Mouse (Mus musculus): ENCODE data around the gene Bcl10. TPM values are rescaled to one million over a fixed set of nuclear protein-coding genes. Genes with fewer than 3 reads are reported as not detected.
"Not testable (repeated sequence)": the region's sequence is repeated elsewhere in the genome, so short reads cannot be mapped to it uniquely, and the experiment has no call there.

Bcl10 gene
- polyA plus RNA-seq, 1 experiment from 2014 or later, result 47.0 TPM

DNA sequence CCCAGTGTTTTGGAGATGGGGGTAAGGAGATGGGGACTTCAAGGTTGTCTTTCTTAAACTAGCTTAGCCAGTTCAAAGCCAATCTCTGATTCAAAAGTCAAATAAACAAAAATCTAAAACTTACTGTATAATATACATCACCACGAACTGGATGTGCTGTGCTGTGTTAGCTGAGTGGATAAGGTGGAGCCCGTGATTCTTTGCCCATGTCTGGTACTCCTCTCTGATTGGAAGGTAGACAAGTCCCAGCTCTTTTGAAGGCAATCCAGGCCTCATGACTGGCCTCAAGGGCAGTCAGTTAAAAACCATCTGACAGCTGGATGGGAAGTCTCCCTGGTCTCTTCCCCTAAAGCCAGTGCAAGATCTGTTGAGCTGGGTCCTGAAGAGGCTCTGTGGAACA is 30.8 kb downstream of the Bcl10 start:
- Histone ChIP-seq H3K36me3 (no peaks in the 10 kb centered on the region), H3K9me3 (0 out of 2 replicates have a peak, but pooled peaks cover under 1% of the 10 kb centered on the region), H3K4me3 (no peak overlapping the region), H3K27ac (no peak overlapping the region), H3K9ac (no peak overlapping the region), H3K4me1 (peaks cover 6% of the 10 kb centered on the region), H3K27me3 (peaks cover 7% of the 10 kb centered on the region; the same call in 1 of the 2 replicates), H3K4me2 (no peak overlapping the region)
- WGBS, result 82% methylated on average over 2 of the region's 2 CpGs
- no peak for ATAC-seq (ENCODE audit: insufficient number of reproducible peaks, insufficient read depth, low FRiP score, low TSS enrichment, low read depth)

DNA sequence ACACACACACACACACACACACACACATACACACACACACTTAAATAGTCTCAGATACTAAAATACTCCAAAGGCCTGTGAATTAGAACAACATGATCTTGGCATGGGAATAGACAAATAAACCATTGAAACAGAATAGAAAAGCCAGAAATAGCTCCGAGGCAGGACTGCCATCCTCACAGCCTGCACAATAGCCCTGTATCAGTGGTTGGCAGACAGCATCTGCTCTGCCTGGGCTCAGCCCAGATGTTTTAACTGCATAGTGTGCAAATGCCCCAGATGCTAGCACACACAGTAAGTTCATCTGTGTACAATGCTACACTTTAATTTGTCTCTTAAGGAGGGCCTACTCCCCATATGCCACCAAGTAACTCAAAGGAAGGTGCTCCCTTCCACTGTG is 37.2 kb downstream of the Bcl10 start:
- no peak for ATAC-seq (ENCODE audit: insufficient number of reproducible peaks, insufficient read depth, low FRiP score, low TSS enrichment, low read depth)
- Histone ChIP-seq H3K4me3 (no peak overlapping the region), H3K27me3 (peaks cover 26% of the 10 kb centered on the region), H3K4me1 (peaks cover 25% of the 10 kb centered on the region), H3K36me3 (no peaks in the 10 kb centered on the region), H3K9me3 (0 out of 2 replicates have a peak, but pooled peaks cover 3% of the 10 kb centered on the region), H3K4me2 (no peak overlapping the region), H3K27ac (no peak overlapping the region), H3K9ac (no peak overlapping the region)
- WGBS, result 44% methylated on average over 1 of the region's 1 CpGs

DNA sequence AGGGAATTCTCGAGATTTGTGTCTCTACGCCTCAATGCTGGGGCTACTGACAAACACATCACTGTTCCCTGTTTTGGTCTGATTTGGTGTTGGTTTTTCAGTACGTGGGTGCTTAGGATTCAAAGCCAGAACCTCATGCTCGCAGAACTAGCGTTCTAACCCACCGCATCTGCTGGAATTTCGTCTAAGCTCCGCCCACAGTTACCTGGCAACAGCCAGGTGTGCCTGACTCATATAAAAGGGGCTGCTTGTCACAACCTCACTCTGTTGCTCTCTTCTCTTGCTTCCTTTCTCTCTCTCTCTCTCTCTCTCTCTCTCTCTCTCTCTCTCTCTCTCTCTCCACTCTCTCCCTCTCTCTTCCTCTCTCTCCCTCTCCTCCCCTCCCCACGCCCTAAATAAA is 39.8 kb downstream of the Bcl10 start:
- H3K4me2 ChIP-seq, result no peak overlapping the region
- H3K36me3 ChIP-seq, result no peaks in the 10 kb centered on the region
- no peak for ATAC-seq (ENCODE audit: insufficient number of reproducible peaks, insufficient read depth, low FRiP score, low TSS enrichment, low read depth)
- 22% methylated on average over 9 of the region's 9 CpGs for WGBS
- H3K9me3 ChIP-seq, result 0 out of 2 replicates have a peak, but pooled peaks cover 3% of the 10 kb centered on the region
- H3K27me3 ChIP-seq, result peaks cover 32% of the 10 kb centered on the region
- peaks cover 30% of the 10 kb centered on the region for H3K4me1 ChIP-seq
- no peak overlapping the region for H3K27ac ChIP-seq
- no peak overlapping the region for H3K4me3 ChIP-seq
- H3K9ac ChIP-seq, result no peak overlapping the region

DNA sequence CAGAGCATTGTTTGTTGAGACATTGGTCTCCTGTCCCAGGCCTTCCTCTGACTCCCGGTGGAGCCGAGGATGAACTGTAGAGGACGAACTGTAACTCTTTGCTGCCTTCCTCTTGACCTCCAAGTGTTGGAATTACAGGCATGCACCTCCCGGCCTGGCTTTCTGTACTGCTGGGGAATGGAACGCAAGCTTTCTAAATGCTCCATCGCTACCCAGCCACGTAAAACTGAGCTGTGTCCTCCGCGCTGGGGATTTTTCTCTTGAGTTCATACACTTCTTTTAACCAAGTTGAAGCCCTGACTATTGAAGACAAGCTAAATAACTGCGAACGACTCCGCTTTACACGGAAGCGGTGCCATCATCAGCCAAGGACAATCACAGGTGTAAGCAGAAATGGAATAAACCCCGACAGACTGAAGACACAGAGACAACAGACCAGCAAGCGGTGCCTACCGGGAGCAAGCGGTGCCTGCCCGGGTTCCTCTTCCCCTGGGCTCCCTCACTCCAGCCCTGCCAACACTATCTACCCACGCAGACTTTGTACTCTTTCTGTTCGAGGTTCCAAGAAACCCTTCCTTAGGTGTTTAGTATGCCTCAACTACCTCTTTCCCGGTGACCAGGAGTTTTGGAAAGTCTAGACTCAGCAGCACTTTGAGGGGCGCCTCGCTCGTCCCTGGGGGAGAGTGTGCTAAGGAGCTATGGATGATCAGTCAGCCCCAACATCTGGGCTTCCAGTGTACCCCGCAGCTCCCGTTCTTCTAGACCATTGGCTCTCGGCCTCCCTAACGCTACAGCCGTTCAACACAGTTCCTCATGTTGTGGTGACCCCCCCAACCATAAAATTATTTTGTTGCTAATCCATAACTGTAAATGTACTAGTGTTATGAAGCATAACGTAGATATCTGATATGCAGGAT is 40.8 kb downstream of the Bcl10 start:
- ATAC-seq (ENCODE audit: insufficient number of reproducible peaks, insufficient read depth, low FRiP score, low TSS enrichment, low read depth), result no peak
- Histone ChIP-seq H3K4me1 (peaks cover 30% of the 10 kb centered on the region), H3K9me3 (0 out of 2 replicates have a peak, but pooled peaks cover 3% of the 10 kb centered on the region), H3K27me3 (peaks cover 32% of the 10 kb centered on the region), H3K27ac (0 out of 2 replicates have a peak overlapping the region, but pooled peaks have one; percentile 71), H3K36me3 (no peaks in the 10 kb centered on the region), H3K4me3 (peak overlapping the region; percentile 15; the same call in 1 of the 2 replicates), H3K4me2 (peak overlapping the region; percentile 52), H3K9ac (0 out of 2 replicates have a peak overlapping the region, but pooled peaks have one; percentile 51)
- 13% methylated on average over 31 of the region's 31 CpGs for WGBS

DNA sequence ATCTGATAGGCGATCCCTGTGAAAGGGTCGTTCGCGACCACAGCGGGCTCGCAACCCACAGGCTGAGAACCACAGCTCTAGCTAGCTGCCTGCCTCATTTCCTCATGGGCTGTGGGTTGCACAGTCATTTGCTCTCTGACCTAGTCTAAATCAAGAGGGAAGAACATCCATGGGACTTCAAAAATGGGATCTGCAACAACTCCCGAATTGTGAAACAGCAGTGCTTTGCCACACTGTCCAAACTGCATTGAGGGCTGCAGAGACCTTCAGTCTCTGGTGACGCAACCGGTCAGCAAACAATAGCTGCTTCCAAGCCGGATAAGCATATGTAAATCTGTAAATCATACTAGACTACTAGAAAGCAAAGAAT is 41.4 kb downstream of the Bcl10 start:
- Histone ChIP-seq H3K4me2 (peak overlapping the region; percentile 52), H3K27ac (peak overlapping the region; percentile 71; the same call in 1 of the 2 replicates), H3K9ac (peak overlapping the region; percentile 51; the same call in 1 of the 2 replicates), H3K9me3 (no peaks in the 10 kb centered on the region), H3K4me1 (peaks cover 31% of the 10 kb centered on the region), H3K4me3 (peak overlapping the region; percentile 15), H3K27me3 (peaks cover 32% of the 10 kb centered on the region), H3K36me3 (no peaks in the 10 kb centered on the region)
- 12% methylated on average over 10 of the region's 10 CpGs for WGBS
- ATAC-seq (ENCODE audit: insufficient number of reproducible peaks, insufficient read depth, low FRiP score, low TSS enrichment, low read depth), result no peak

DNA sequence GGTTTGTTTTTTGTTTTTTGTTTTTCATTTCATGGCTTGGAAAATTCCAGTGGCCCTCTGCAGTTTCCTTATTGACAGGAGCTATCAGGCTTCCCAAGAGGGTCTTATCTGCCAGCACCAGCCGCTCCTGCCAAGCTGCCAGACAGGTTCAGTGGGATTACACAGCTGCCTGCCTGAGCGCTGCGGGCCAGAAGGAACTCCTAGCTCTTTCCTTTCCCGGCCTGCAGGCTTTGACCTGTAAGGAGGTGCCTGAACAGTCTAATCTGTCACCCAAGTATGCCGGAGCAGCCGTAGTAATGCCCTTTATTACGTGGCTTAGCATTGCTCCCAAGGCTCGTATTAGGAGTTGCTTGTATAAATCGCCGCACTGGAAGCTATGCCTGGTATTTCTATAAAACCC is 41.9 kb downstream of the Bcl10 start:
- H3K4me3 ChIP-seq, result peak overlapping the region; percentile 15; the same call in 1 of the 2 replicates
- 7% methylated on average over 10 of the region's 10 CpGs for WGBS
- H3K27ac ChIP-seq, result no peak overlapping the region; the same call in 1 of the 2 replicates

DNA sequence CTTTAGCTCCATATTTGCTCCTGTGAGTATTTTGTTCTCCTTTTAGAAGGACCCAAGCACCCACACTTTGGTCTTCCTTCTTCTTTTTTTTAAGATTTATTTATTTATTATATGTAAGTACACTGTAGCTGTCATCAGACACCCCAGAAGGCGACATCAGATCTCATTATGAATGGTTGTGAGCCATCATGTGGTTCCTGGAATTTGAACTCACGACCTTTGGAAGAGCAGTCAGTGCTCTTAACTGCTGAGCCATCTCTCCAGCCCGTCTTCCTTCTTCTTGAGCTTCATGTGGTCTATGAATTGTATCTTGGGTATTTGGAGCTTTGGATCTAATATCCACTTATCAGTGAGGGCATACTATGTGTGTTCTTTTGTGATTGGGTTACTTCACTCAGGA is 43.0 kb downstream of the Bcl10 start:
- H3K9ac ChIP-seq; H3K4me3 ChIP-seq; H3K36me3 ChIP-seq; H3K4me2 ChIP-seq; ATAC-seq (ENCODE audit: insufficient number of reproducible peaks, insufficient read depth, low FRiP score, low TSS enrichment, low read depth); H3K9me3 ChIP-seq: not testable (repeated sequence)
- H3K27ac ChIP-seq, result 0 out of 2 replicates have a peak overlapping the region, but pooled peaks have one; percentile 64
- 75% methylated on average over 3 of the region's 3 CpGs for WGBS
- peaks cover 33% of the 10 kb centered on the region for H3K4me1 ChIP-seq
- peaks cover 32% of the 10 kb centered on the region for H3K27me3 ChIP-seq

More for the DNA sequence above, 41.9 kb downstream of the Bcl10 start:
- H3K4me2 ChIP-seq, result peak overlapping the region; percentile 52
- peaks cover 32% of the 10 kb centered on the region for H3K27me3 ChIP-seq
- peaks cover 33% of the 10 kb centered on the region for H3K4me1 ChIP-seq
- ATAC-seq (ENCODE audit: insufficient number of reproducible peaks, insufficient read depth, low FRiP score, low TSS enrichment, low read depth), result peak; percentile 82; the same call in 1 of the 2 replicates
- no peaks in the 10 kb centered on the region for H3K36me3 ChIP-seq
- no peaks in the 10 kb centered on the region for H3K9me3 ChIP-seq
- no peak overlapping the region for H3K9ac ChIP-seq

DNA sequence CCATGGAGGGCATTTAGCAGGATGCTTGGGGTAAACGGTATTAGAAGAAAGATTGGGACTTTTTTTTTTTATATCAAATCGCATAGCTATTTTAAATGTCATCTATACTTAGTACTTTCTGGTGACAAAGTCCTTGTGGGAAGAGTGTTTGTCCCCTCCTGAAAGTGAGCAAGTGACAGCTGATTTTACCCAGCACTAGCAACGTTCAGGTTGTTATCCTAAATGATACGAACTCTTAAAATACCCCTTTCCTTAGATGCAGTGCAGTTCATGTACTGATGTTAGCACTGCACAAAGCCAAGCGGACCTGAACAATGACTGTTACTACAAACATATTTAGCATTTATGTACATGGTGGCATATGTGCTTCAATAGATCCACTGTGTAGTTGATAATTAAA is 44.2 kb downstream of the Bcl10 start:
- ATAC-seq (ENCODE audit: insufficient number of reproducible peaks, insufficient read depth, low FRiP score, low TSS enrichment, low read depth), result no peak

DNA sequence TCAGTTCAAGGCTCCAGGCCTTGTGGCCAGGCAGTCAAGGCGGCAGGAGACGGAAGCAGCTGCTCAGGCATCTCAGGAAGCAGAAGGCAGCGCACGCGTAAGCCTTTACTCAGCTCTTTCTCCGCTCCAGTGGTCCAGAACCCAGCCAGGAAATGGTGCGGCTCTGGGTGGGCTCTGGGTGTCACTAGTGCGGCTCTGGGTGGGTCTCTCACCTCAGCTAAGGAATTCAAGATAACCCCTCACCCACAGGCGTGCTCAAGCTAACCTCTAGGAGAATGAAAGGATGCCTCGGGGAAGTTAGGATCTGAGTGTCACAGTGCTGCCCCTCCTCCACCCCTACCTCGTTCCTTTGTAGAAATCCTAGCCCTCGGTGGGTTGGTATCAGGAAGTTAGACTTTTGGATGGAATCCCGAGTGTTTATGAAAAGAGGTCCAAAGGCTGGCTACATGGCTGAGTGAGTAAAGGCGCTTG is 46.5 kb downstream of the Bcl10 start:
- H3K27me3 ChIP-seq, result peaks cover 9% of the 10 kb centered on the region
- H3K9me3 ChIP-seq, result peaks cover 3% of the 10 kb centered on the region; the same call in 1 of the 2 replicates
- 36% methylated on average over 14 of the region's 14 CpGs for WGBS
- no peak overlapping the region for H3K4me2 ChIP-seq
- no peaks in the 10 kb centered on the region for H3K36me3 ChIP-seq
- H3K27ac ChIP-seq, result peak overlapping the region; percentile 48; the same call in 1 of the 2 replicates
- ATAC-seq (ENCODE audit: insufficient number of reproducible peaks, insufficient read depth, low FRiP score, low TSS enrichment, low read depth), result no peak
- H3K4me1 ChIP-seq, result peaks cover 20% of the 10 kb centered on the region
- H3K4me3 ChIP-seq, result no peak overlapping the region
- no peak overlapping the region for H3K9ac ChIP-seq

More for the DNA sequence above, 44.2 kb downstream of the Bcl10 start:
- H3K9ac ChIP-seq, result no peak overlapping the region
- H3K27ac ChIP-seq, result no peak overlapping the region
- no peak overlapping the region for H3K4me3 ChIP-seq
- no peaks in the 10 kb centered on the region for H3K36me3 ChIP-seq
- H3K4me2 ChIP-seq, result no peak overlapping the region
- no peaks in the 10 kb centered on the region for H3K9me3 ChIP-seq
- H3K27me3 ChIP-seq, result peaks cover 28% of the 10 kb centered on the region
- 91% methylated on average over 5 of the region's 5 CpGs for WGBS
- H3K4me1 ChIP-seq, result peaks cover 38% of the 10 kb centered on the region

DNA sequence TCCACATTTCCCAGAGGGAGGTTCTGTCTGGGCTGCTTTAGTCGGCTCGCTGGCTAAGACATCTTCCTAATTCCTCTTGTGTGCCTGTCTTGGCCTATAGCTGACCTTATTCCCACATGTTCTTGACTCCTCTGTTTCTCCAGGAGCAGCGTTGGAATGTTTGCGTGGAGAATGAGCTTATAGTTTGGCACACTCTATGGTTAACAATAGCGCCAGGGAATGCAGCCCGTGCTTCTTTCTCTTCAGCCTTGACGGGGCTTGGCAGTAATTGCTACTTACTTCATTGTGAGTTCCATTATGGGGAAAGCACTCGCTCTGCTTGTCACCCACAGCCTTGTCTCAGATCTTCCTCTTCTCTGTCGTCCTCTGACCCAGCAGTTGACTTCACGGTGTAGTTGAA is 48.9 kb downstream of the Bcl10 start:
- no peak overlapping the region for H3K27ac ChIP-seq
- H3K9me3 ChIP-seq, result peaks cover 10% of the 10 kb centered on the region; the same call in 1 of the 2 replicates
- ATAC-seq (ENCODE audit: insufficient number of reproducible peaks, insufficient read depth, low FRiP score, low TSS enrichment, low read depth), result no peak
- no peaks in the 10 kb centered on the region for H3K27me3 ChIP-seq
- peaks cover 8% of the 10 kb centered on the region; the same call in 1 of the 2 replicates for H3K4me1 ChIP-seq
- no peak overlapping the region for H3K4me2 ChIP-seq
- WGBS, result 57% methylated on average over 10 of the region's 10 CpGs
- no peaks in the 10 kb centered on the region for H3K36me3 ChIP-seq
- H3K4me3 ChIP-seq, result no peak overlapping the region
- no peak overlapping the region for H3K9ac ChIP-seq

DNA sequence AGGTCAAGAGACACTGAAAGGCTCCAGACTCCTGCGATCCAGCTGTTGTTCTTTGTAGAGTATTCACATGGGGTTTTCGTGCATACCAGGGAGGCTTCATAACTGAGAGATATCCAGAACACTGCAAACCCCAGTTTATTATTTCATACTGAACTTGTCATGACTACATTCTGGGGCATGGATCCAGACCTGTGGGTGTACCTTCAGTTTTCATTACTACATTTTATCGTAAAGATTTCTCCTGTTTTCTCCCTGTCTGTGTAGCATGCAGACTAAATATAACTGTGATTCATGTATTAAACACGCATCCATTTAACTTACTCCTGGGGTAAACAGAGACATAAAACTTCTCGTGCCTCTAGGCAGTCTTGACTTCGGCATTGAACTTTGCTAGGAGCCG is 52.4 kb downstream of the Bcl10 start:
- Histone ChIP-seq H3K9ac (no peak overlapping the region), H3K36me3 (no peaks in the 10 kb centered on the region), H3K4me2 (no peak overlapping the region), H3K4me3 (no peak overlapping the region), H3K4me1 (peaks cover 5% of the 10 kb centered on the region; the same call in 1 of the 2 replicates), H3K9me3 (peaks cover 10% of the 10 kb centered on the region; the same call in 1 of the 2 replicates), H3K27me3 (no peaks in the 10 kb centered on the region), H3K27ac (no peak overlapping the region)
- 76% methylated on average over 7 of the region's 7 CpGs for WGBS
- no peak for ATAC-seq (ENCODE audit: insufficient number of reproducible peaks, insufficient read depth, low FRiP score, low TSS enrichment, low read depth)
